Mouse (Mus musculus) embryonic stem cell, embryonic (primary cell): ENCODE measurements around the gene 1700001C02Rik.

ENCODE experiments used
- CTCF ChIA-PET, 4 experiments: fragments of 300-600 bp in 2 of 4; fragments of 350-600 bp in 2 of 4; sonication (Branson Sonifier 250); formaldehyde crosslinking; loops; one replicate each; lab custom pipeline; 2022; ENCODE audit warnings: inconsistent platforms in 2 of 4; lab: Charles Lee
- POLR2A ChIA-PET, 4 experiments: fragments of 300-600 bp in 2 of 4; fragments of 350-600 bp in 2 of 4; sonication (Branson Sonifier 250); formaldehyde crosslinking; loops; one replicate each; lab custom pipeline; 2022; ENCODE audit warnings: antibody characterized with exemption in 4 of 4, inconsistent platforms in 1 of 4; lab: Charles Lee

1700001C02Rik gene

DNA sequence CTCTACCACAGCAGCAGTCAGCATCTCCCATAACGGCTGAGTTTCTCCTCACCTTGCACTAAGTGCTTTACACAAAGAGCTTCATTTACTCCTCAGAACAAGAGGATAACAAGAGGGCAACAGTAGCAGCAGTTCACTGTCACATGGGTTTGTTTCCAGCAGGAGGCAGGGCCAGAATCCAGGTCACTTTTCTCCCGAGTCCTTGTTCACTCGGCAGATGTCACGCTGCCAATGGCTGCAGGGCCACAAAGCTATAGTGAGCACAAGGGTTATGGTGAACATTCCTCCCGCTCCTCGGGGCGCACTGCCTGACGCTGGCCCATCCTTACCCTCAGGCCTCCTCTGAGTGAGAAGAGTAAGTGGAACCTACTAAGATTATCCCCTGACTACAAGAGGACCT lies 17.7 kb downstream of the 1700001C02Rik start:
- ChIA-PET POLR2A (interaction anchor here in 2 of 4 experiments (1.0 to 1.4 kb wide), 2 partner anchors 12 kb away, joined by 4 to 8 read pairs; no protein-coding TSS in a partner anchor), CTCF (interaction anchor here in 3 of 4 experiments (0.6 to 1.4 kb wide), 3 partner anchors 92 to 269 kb away, joined by 3 to 6 read pairs (median 6); no protein-coding TSS in a partner anchor)

DNA sequence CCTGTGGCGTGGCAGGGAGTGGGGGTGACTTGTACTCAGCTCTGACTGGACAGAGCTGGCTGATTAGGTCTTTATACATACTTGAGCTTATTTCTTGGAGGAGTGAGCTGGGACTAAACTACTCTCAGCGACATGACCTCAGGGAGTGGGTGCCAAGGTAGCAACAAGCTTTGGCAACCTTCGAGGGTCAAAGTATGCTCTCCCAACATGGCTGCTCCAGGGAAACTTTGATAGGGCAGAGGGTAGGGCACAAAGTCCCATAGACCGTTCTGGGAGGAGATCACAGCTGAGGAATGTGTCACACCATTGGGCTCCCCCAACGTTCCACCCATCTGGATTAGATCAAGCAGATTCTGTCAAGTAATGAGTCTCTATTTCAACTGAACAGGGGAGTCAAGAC lies 18.7 kb downstream of the 1700001C02Rik start:
- ChIA-PET POLR2A (no interaction called here), CTCF (interaction anchor here in 1 of 4 experiments (1.3 kb wide), 1 partner anchor 11 kb away, joined by 3 read pairs; no protein-coding TSS in a partner anchor)

GRCm38 (mm10) chr5:30485136-30485535 lies 19.3 kb downstream of the 1700001C02Rik start:
- CTCF ChIA-PET, result interaction anchor here in 2 of 4 experiments (0.5 to 1.3 kb wide), 2 partner anchors 10 to 11 kb away, joined by 3 read pairs; no protein-coding TSS in a partner anchor
- POLR2A ChIA-PET, result interaction anchor here in 1 of 4 experiments (0.6 to 1.1 kb wide), 2 partner anchors 10 to 138 kb away, joined by 3 read pairs; no protein-coding TSS in a partner anchor

GRCm38 (mm10) chr5:30490215-30490614 lies 24.4 kb downstream of the 1700001C02Rik start:
- ChIA-PET POLR2A (no interaction called here), CTCF (interaction anchor here in 1 of 4 experiments (0.5 kb wide), 1 partner anchor 196 kb away, joined by 3 read pairs; no protein-coding TSS in a partner anchor)

DNA sequence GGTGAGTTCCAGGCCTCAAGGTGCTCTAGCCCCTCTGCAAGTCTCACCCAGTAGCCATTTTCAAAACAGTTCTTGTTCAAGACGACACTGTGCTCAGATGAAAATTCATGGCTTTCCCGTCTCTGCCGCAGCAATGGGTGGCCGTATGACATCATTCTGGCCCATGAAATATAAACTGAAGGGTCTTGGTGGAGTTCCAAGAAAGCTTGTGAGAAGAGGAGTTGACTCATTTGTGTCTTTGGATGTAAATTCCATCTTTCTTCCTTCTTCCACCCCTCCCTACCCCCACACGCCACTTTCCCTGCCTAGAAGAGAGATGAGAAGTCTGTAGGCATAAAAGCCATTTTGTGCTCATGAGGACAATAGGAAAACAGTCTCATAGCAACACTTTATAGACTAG lies 25.0 kb downstream of the 1700001C02Rik start:
- CTCF ChIA-PET, result interaction anchor here in 1 of 4 experiments (0.7 kb wide), 1 partner anchor 14 kb away, joined by 3 read pairs; no protein-coding TSS in a partner anchor

DNA sequence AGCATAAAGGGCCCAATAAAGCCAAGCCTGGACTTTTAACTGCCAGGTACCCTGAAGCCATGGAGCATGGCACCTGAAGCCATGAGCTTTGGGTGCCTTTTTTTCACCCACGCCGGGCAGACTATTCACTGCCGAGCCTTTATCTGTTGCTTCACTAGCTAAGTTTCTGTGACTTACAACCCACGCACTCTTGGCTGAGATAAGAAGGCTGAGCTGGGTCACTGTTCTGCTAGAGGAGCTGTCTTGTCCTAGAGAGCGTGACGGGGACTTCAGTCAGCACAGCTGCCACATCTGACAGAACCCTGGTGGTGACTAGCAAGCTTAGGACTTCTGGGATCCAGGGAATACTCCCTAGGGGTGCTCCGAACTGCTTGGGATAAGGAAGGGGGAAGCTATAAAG lies 27.9 kb downstream of the 1700001C02Rik start:
- POLR2A ChIA-PET, result interaction anchor here in 1 of 4 experiments (0.7 kb wide), 1 partner anchor 1560 kb away, joined by 3 read pairs; no protein-coding TSS in a partner anchor
- CTCF ChIA-PET, result interaction anchor here in 1 of 4 experiments (1.2 to 1.3 kb wide), 2 partner anchors 17 to 143 kb away, joined by 3 to 5 read pairs; no protein-coding TSS in a partner anchor

More for the DNA sequence above, 25.0 kb downstream of the 1700001C02Rik start:
- POLR2A ChIA-PET, result no interaction called here

DNA sequence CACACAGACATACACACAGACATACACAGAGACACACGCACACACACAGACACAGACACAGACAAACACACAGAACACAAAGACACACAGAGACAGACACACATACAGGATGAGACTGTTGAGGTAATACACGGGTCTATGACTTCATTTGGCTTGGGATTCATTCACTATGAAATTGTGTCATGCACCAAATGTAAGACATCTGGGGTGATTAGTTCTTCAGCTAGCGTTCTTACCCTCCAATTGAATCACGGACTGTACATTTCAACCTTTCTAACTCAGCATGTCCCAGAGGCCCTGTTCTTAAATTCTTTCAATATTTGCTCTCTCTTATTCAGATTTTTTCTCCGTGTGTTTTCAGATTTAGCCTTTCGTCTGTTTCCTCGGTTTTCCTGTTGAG lies 28.8 kb downstream of the 1700001C02Rik start:
- ChIA-PET CTCF (no interaction called here), POLR2A (interaction anchor here in 3 of 4 experiments (0.8 to 1.7 kb wide), 5 partner anchors 9 to 229 kb away, joined by 3 to 8 read pairs (median 3); no protein-coding TSS in a partner anchor)

DNA sequence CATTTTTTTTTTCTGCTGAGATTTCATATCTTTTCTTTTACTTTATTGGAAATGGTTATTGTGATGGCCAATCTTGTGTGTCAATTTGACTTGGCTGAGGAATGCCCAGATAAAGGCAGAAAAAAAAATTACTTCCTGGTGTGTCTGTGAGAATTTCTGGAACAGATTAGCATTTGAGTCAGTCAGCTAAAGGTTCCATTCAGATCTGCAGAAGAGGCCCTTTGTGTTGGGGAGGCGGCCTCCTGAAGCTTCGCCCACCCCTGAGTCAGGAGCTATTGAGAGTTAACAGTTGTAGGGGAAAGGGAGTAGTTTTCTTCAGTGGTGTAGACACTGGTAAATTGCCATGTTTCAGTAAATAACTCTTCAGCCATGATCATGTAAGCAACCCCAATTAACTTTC lies 29.4 kb downstream of the 1700001C02Rik start:
- ChIA-PET CTCF (interaction anchor here (0.5 to 1.4 kb wide), 7 partner anchors 10 to 449 kb away, joined by 3 to 14 read pairs (median 3); no protein-coding TSS in a partner anchor), POLR2A (interaction anchor here (0.7 to 1.7 kb wide), 11 partner anchors 10 to 420 kb away, joined by 3 to 8 read pairs (median 3); partner anchors contain the start of gene Slc35f6 (in 1 of the 4))

- ChIA-PET POLR2A (interaction anchor here in 1 of 4 experiments (0.7 to 1.0 kb wide), 2 partner anchors 116 to 128 kb away, joined by 3 read pairs; no protein-coding TSS in a partner anchor), CTCF (no interaction called here)
These were observed 31.0 kb downstream of the 1700001C02Rik start for GRCm38 (mm10) chr5:30496821-30497220.

DNA sequence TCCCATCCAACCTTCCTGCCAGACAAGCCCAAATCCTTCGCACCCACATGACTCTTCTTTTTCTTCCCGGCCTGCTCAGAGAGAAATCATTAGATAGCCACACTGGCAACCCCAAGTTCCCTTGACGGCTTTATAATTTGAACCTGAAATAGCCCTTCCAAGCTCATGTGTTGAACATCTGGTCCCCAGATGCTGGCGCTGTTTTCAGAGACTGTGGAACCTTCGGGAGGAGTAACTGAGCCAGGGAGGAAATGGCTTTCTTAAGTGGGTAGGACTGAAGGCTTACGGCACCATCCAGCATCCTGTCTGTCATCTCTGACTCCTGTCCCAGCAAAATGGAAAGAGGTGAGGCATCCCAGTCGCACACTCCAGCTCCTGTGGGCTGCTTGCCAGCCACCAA lies 31.5 kb downstream of the 1700001C02Rik start:
- ChIA-PET CTCF (no interaction called here), POLR2A (interaction anchor here in 1 of 4 experiments (0.7 to 1.1 kb wide), 2 partner anchors 128 to 314 kb away, joined by 3 read pairs; no protein-coding TSS in a partner anchor)

DNA sequence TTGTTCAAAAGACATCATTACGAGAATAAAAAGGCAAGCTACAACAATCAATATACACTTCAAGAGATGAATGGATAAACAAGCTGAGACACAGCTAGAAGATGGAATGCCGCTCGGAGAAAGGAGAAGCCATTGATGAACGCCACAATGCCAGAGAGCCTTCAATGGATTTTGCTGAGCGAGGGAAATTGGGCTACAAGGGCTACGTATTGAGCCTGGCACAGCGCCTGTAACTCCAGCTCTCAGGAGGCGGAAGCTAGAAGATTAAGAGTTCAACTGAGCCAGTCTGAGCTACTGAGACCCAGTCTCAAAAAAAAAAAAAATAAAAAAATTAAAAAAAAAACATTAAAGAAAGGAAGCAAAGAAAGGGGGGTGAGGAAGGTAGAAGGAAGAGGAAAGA lies 47.3 kb downstream of the 1700001C02Rik start:
- POLR2A ChIA-PET, result interaction anchor here in 1 of 4 experiments (0.7 to 2.6 kb wide), 2 partner anchors 14 to 342 kb away, joined by 3 to 7 read pairs; no protein-coding TSS in a partner anchor
- CTCF ChIA-PET, result interaction anchor here (0.6 to 1.4 kb wide), 7 partner anchors 9 to 613 kb away, joined by 3 to 19 read pairs (median 3); no protein-coding TSS in a partner anchor

DNA sequence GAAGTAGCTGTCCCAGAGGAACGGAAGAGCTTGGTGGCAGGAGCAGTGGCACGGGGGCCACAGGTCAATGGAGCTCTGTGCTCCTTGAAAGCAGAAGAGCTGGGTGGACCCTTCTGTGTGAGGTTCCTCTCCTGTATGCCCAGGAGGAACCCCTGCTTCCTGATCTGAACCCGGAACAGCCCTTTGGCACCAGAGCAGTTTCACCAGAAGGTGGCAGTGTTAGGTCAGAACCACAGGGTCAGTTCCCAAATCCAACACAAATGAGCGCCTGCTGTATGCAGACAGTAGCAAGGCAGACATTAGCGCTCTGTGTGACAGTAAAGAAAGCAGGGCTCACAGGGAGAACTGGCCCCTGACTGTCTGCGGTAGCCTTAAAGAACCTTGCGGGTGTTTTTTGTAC lies 50.5 kb downstream of the 1700001C02Rik start:
- CTCF ChIA-PET, result interaction anchor here in 3 of 4 experiments (0.5 to 3.4 kb wide), 14 partner anchors 9 to 634 kb away, joined by 3 to 22 read pairs (median 3); no protein-coding TSS in a partner anchor
- POLR2A ChIA-PET, result interaction anchor here in 2 of 4 experiments (1.2 to 3.3 kb wide), 4 partner anchors 9 to 121 kb away, joined by 3 to 8 read pairs (median 4); no protein-coding TSS in a partner anchor

GRCm38 (mm10) chr5:30518108-30518507 lies 52.3 kb downstream of the 1700001C02Rik start:
- POLR2A ChIA-PET, result interaction anchor here in 2 of 4 experiments (0.8 to 3.3 kb wide), 8 partner anchors 8 to 159 kb away, joined by 3 to 8 read pairs (median 4); partner anchors contain the start of gene Cenpa (in 1 of the 2)
- CTCF ChIA-PET, result interaction anchor here in 3 of 4 experiments (0.5 to 3.4 kb wide), 5 partner anchors 41 to 397 kb away, joined by 3 to 22 read pairs (median 6); no protein-coding TSS in a partner anchor

- CTCF ChIA-PET, result interaction anchor here in 3 of 4 experiments (0.5 to 3.4 kb wide), 6 partner anchors 42 to 397 kb away, joined by 3 to 22 read pairs (median 4); no protein-coding TSS in a partner anchor
- POLR2A ChIA-PET, result interaction anchor here in 2 of 4 experiments (0.8 to 3.3 kb wide), 7 partner anchors 9 to 158 kb away, joined by 3 to 8 read pairs (median 4); partner anchors contain the start of gene Cenpa (in 1 of the 2)
These were observed 52.7 kb downstream of the 1700001C02Rik start for GRCm38 (mm10) chr5:30518547-30518946.

DNA sequence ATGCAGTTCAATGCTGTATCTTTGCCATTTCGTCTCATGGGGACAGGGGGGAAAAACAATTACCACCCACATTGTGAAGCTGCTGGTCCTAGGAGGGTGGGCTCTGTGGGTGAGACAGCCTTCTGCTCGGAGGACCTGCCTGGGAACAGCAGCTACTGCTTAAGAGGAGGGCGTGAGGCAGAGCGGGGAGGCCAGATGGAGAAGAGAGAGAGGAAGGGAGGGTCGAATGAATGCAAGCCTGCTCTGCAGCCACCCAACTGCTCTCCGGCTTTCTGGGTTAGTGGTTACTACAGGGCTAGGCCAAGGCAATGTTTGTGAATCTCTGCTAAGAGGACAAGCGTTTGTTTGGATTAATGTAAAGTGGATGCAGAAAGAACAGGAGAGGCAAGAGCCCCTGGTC lies 53.6 kb downstream of the 1700001C02Rik start:
- CTCF ChIA-PET, result interaction anchor here in 2 of 4 experiments (0.5 to 1.0 kb wide), 2 partner anchors 8 to 118 kb away, joined by 3 read pairs; no protein-coding TSS in a partner anchor
- POLR2A ChIA-PET, result interaction anchor here in 1 of 4 experiments (3.3 kb wide), 1 partner anchor 118 kb away, joined by 8 read pairs; no protein-coding TSS in a partner anchor

- ChIA-PET CTCF (interaction anchor here in 3 of 4 experiments (0.5 to 1.0 kb wide), 4 partner anchors 9 to 359 kb away, joined by 3 read pairs; no protein-coding TSS in a partner anchor), POLR2A (interaction anchor here in 1 of 4 experiments (0.8 kb wide), 1 partner anchor 10 kb away, joined by 3 read pairs; no protein-coding TSS in a partner anchor)
These were observed 54.4 kb downstream of the 1700001C02Rik start for GRCm38 (mm10) chr5:30520214-30520732.

GRCm38 (mm10) chr5:30522406-30522805 lies 56.6 kb downstream of the 1700001C02Rik start:
- ChIA-PET POLR2A (interaction anchor here in 2 of 4 experiments (0.6 to 1.3 kb wide), 2 partner anchors 101 to 145 kb away, joined by 4 read pairs; partner anchors contain the start of gene Cenpa (in 1 of the 2)), CTCF (interaction anchor here in 1 of 4 experiments (0.5 to 0.6 kb wide), 2 partner anchors 9 to 11 kb away, joined by 3 to 7 read pairs; no protein-coding TSS in a partner anchor)

DNA sequence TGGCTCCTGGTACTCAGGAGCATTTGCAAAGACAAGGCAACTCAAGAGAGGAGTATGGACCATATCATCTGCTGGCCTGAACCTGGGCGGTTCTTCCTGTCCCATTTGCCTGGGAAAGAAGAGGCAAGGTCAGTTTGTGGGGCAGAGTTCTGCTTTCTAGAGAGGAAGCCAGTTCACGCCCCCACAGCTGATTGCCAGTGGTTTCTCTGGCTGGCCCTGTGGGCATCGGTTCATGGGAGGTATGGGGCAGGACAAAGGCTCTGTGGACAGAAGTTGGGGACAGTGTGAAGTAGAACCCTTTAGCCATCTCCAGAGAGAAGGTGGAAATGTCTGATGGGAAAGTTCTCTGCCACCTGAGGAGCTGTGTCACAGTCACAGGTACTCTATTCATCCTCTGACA lies 57.3 kb downstream of the 1700001C02Rik start:
- CTCF ChIA-PET, result no interaction called here

More for the DNA sequence above, 57.3 kb downstream of the 1700001C02Rik start:
- POLR2A ChIA-PET, result no interaction called here
